Comparison of ENCODE assay signal across 8 mouse cellular contexts in the genomic region with DNA sequence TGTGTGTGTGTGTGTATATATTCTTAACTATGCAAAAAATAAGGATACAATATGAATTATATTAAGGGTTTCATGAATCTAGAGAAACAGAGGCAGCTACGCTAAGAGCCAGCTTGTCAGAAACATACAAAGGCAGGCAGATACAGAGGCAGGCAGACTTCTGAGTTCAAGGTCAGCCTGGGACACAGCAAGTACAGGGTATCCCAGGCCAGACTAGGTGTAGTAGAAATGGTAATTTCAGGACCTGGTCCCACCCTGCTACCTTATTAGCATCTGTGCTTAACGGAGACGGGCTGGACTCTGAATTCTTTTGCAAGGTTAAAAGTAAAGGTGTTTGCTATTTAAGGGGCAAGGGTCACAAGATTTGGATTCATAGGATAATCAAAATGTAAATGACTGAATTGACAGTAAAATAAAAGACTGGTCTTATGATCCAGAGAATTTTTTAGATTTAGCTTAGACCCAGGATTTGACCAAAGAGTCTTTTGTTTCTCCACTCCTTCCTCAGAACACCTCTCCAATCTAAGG. TPM values are rescaled to one million over a fixed set of nuclear protein-coding genes. Genes with fewer than 3 reads are reported as not detected.
DNase-seq lines count a peak whose midpoint lies in the region; ATAC-seq and TF ChIP-seq lines count a peak whose summit lies in the region.

Tmem39a (plus strand) TSS at position 478 of the 528 bp plus-strand sequence.

- H3K36me3 ChIP-seq in liver, embryonic 11.5 days (ENCODE audit: control insufficient read depth, insufficient read depth, low read length): no peaks in the 10 kb centered on the region
- H3K36me3 ChIP-seq in heart, adult 2 months (ENCODE audit: control insufficient read depth, insufficient read depth, low read length): no peaks in the 10 kb centered on the region
- no peaks in the 10 kb centered on the region for H3K36me3 ChIP-seq in midbrain, embryonic 15.5 days (replicated peaks)

- no peak within 1 kb of the TSS for H3K4me2 ChIP-seq in liver, embryonic 11.5 days
- no peak within 1 kb of the TSS for H3K4me2 ChIP-seq in midbrain, embryonic 15.5 days

- DNase-seq in liver, embryonic 11.5 days (ENCODE audit: low spot score): no peak
- no peak for DNase-seq in liver
- DNase-seq in heart, adult 2 months: no peak
- DNase-seq in layer of hippocampus, postnatal 14 days (ENCODE audit: low spot score in 2 of 2): no peak
- DNase-seq in testis, postnatal 14 days (ENCODE audit: low spot score): no peak
- DNase-seq in thymus, postnatal 10 days (ENCODE audit: low spot score in 2 of 2): no peak

- no peak for TF ChIP-seq EP300 in heart, adult 2 months (IDR thresholded peaks at IDR 0.05; ENCODE audit: insufficient read depth, low read depth, low read length)

- ATAC-seq in liver, embryonic 11.5 days (replicated peaks; ENCODE audit: low FRiP score): no peak
- no peak for ATAC-seq in midbrain, embryonic 15.5 days (replicated peaks)

- H3K79me2 ChIP-seq in heart, adult 2 months (replicated peaks; ENCODE audit: control insufficient read depth, insufficient read depth, low read length): no peaks in the 10 kb centered on the region

- H3K9me3 ChIP-seq in liver, embryonic 11.5 days (ENCODE audit: control insufficient read depth, low read length): no peaks in the 10 kb centered on the region
- no peaks in the 10 kb centered on the region for H3K9me3 ChIP-seq in midbrain, embryonic 15.5 days

- H3K4me3 ChIP-seq in liver, embryonic 11.5 days (ENCODE audit: low read depth, low read length): no peak within 1 kb of the TSS
- no peak within 1 kb of the TSS for H3K4me3 ChIP-seq in brown adipose tissue, adult 24 weeks (ENCODE audit: insufficient read depth, low read depth, low read length)
- H3K4me3 ChIP-seq in heart, adult 2 months: no peak within 1 kb of the TSS
- H3K4me3 ChIP-seq in midbrain, embryonic 15.5 days: no peak within 1 kb of the TSS

- H3K4me1 ChIP-seq in liver, embryonic 11.5 days (replicated peaks; ENCODE audit: control insufficient read depth, insufficient read depth, low read length): no peaks in the 10 kb centered on the region
- no peaks in the 10 kb centered on the region for H3K4me1 ChIP-seq in brown adipose tissue, adult 24 weeks (ENCODE audit: control insufficient read depth, insufficient read depth, insufficient read length, low read length)
- H3K4me1 ChIP-seq in heart, adult 2 months (ENCODE audit: control insufficient read depth, insufficient read depth, low read length): no peaks in the 10 kb centered on the region
- H3K4me1 ChIP-seq in midbrain, embryonic 15.5 days: peaks cover 2% of the 10 kb centered on the region

- no peak for TF ChIP-seq CTCF in heart, adult 2 months (IDR thresholded peaks at IDR 0.05)

- 76% methylated on average over 3 of the region's 3 CpGs for WGBS in liver, embryonic 11.5 days
- WGBS in heart, adult 2 months: 79% methylated on average over 3 of the region's 3 CpGs
- WGBS in midbrain, embryonic 15.5 days: 79% methylated on average over 3 of the region's 3 CpGs

- H3K27me3 ChIP-seq in liver, embryonic 11.5 days (replicated peaks; ENCODE audit: control insufficient read depth, insufficient read depth, low read length): peaks cover 12% of the 10 kb centered on the region
- no peaks in the 10 kb centered on the region for H3K27me3 ChIP-seq in heart, adult 2 months (ENCODE audit: control insufficient read depth, insufficient read depth, low read length)
- H3K27me3 ChIP-seq in midbrain, embryonic 15.5 days (replicated peaks): peaks cover 30% of the 10 kb centered on the region

- intact Hi-C loops in heart, adult 2 months (cut with DNase I): no loop called here

- TF ChIP-seq POLR2A in heart, adult 2 months (IDR thresholded peaks at IDR 0.05; ENCODE audit: insufficient read depth, low read depth, low read length): no peak

- H3K27ac ChIP-seq in liver, embryonic 11.5 days (ENCODE audit: low read depth, low read length): no peak within 1 kb of the TSS
- H3K27ac ChIP-seq in brown adipose tissue, adult 24 weeks (replicated peaks; ENCODE audit: low read depth, low read length): no peak within 1 kb of the TSS
- no peak within 1 kb of the TSS for H3K27ac ChIP-seq in heart, adult 2 months
- H3K27ac ChIP-seq in midbrain, embryonic 15.5 days: no peak within 1 kb of the TSS

- H3K9ac ChIP-seq in liver, embryonic 11.5 days (ENCODE audit: low read depth, low read length): no peak within 1 kb of the TSS
- no peak within 1 kb of the TSS for H3K9ac ChIP-seq in heart, adult 2 months (ENCODE audit: low read depth, low read length)
- H3K9ac ChIP-seq in midbrain, embryonic 15.5 days: no peak within 1 kb of the TSS

RNA-seq across cellular contexts. Expression of gene Tmem39a, which starts in this region (rescaled TPM):
- 88.7 and 89.3 TPM in 2 replicates for polyA plus RNA-seq in liver, embryonic 11.5 days (2014; fragmentation: Nextera tagmentation; extraction: Ambion mirVana)
- polyA plus RNA-seq in brown adipose tissue, adult 24 weeks (2012; ENCODE audit: insufficient read depth, insufficient read length, missing spikeins): 24.1 and 30.9 TPM in 2 replicates
- 10 to 100 TPM; 18.3 to 21.8 TPM for total RNA-seq in heart, adult 2 months (2021)
- polyA plus RNA-seq in heart, adult 2 months (2012; rRNA removed): 45.3 and 65.2 TPM in 2 replicates
- total RNA-seq in layer of hippocampus, postnatal 14 days (2021): 10 to 100 TPM; 24.0 to 25.5 TPM
- 35.4 and 40.8 TPM in 2 replicates for polyA plus RNA-seq in midbrain, embryonic 15.5 days (2015; fragmentation: Nextera tagmentation; extraction: Ambion mirVana)
